8 mouse cellular contexts compared by ENCODE assay signal in the genomic region with DNA sequence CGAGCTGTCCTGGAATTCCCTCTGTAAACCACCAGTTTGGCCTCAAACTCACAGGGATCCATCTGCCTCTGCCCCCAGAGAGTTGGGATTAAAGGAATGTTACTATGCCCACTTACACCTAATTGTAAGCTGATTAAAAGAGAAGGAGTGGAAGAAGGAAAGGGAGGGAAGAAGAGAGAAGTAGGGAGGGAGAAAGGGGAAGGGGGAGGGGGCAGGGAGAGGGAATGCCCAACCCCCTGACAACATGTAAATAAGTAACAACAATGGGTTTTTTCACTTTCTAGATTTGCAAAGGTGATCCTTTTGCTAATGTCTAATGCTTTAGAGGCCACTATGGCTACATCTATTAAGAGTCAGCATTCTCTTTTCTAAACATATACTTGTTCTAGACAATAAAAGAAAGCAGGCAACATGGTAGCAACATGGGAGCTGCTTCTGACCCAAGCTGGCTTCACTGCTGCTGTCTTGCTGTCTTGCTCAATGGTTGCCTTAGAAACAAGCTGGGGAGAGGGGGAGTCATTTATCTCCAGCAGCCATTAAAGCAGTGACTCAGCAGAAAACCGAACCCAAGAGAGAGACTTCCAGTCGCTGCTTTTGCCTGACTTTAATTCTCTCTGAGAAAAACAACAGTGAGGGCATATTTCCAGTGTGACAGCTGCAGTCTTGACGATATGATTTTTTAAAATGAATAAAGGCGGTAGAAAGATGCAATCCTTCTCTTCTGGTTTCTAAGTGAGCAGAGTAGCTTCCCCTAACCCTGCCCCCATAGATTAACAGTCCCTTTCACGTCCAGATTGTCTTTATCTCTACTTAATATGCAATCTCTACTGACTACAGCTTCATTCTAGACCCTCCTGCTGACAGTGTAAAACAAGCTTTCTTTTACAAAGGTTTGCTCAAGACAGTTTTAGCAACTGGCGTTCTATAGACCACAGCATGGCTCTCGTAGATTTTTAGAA. TPM values are rescaled to one million over a fixed set of nuclear protein-coding genes. Genes with fewer than 3 reads are reported as not detected.
DNase-seq lines count a peak whose midpoint lies in the region; ATAC-seq and TF ChIP-seq lines count a peak whose summit lies in the region.

No protein-coding gene starts in this region.

- H3K36me3 ChIP-seq in midbrain, postnatal 0 days (ENCODE audit: insufficient read depth, low read length), result no peaks in the 10 kb centered on the region

- H3K9ac ChIP-seq in midbrain, postnatal 0 days (replicated peaks; ENCODE audit: low read length, poor library complexity, severe bottlenecking), result no peak overlapping the region

- DNase-seq in kidney, adult 11 months, result peak; percentile 30
- DNase-seq in kidney, adult 18-20 months, result no peak
- DNase-seq in c-Kit-positive CD71-negative TER-119-negative erythroid progenitor cells, embryonic 14.5 days (ENCODE audit: low read depth), result peak; percentile 47
- DNase-seq in frontal cortex, postnatal 10 days (ENCODE audit: low spot score in 2 of 2), result peak; percentile 14 to 35
- peak; percentile 22 for DNase-seq in kidney, adult 9 months
- DNase-seq in liver, result peak; percentile 69
- DNase-seq in midbrain, postnatal 0 days (ENCODE audit: low spot score), result peak; percentile 78

- peak; percentile 82 for ATAC-seq in midbrain, postnatal 0 days (ENCODE audit: low FRiP score)
- ATAC-seq in inflammation-experienced regulatory T-cells, adult 6 months, result no peak

- no peak overlapping the region for H3K4me3 ChIP-seq in midbrain, postnatal 0 days (ENCODE audit: low read depth, low read length)

- H3K9me3 ChIP-seq in midbrain, postnatal 0 days (ENCODE audit: low read length), result no peaks in the 10 kb centered on the region

- H3K27me3 ChIP-seq in midbrain, postnatal 0 days (ENCODE audit: insufficient read depth, low read length), result no peaks in the 10 kb centered on the region

- no peaks in the 10 kb centered on the region for H3K4me1 ChIP-seq in midbrain, postnatal 0 days (ENCODE audit: insufficient read depth, low read length)

- no peak for TF ChIP-seq CTCF in midbrain, postnatal 0 days (IDR thresholded peaks at IDR 0.05)

- no peak overlapping the region for H3K4me2 ChIP-seq in midbrain, postnatal 0 days (ENCODE audit: low read depth, low read length, poor library complexity, severe bottlenecking)

- peak overlapping the region; percentile 63 for H3K27ac ChIP-seq in midbrain, postnatal 0 days (ENCODE audit: low read depth, low read length)

- WGBS in midbrain, postnatal 0 days, result 13% methylated on average over 8 of the region's 8 CpGs

RNA-seq across cellular contexts. Expression of a gene that starts 24.5 kb away (rescaled TPM):
- 57.2 and 59.1 TPM in 2 replicates for total RNA-seq in midbrain, postnatal 0 days (2014; rRNA removed)
- polyA plus RNA-seq in midbrain, postnatal 0 days (2015; fragmentation: Nextera tagmentation; extraction: Ambion mirVana), result 33.5 and 35.6 TPM in 2 replicates
- 10 to 100 TPM; 21.3 to 32.3 (median 27.2) TPM for polyA plus RNA-seq in inflammation-experienced regulatory T-cells, adult 6 months (2017; shearing (Covaris generic))

RNA-seq across cellular contexts. Expression of a gene that starts 33.0 kb away (rescaled TPM):
- total RNA-seq in midbrain, postnatal 0 days (2014; rRNA removed), result 101 and 111 TPM in 2 replicates
- polyA plus RNA-seq in midbrain, postnatal 0 days (2015; fragmentation: Nextera tagmentation; extraction: Ambion mirVana), result 30.3 and 33.2 TPM in 2 replicates
- polyA plus RNA-seq in inflammation-experienced regulatory T-cells, adult 6 months (2017; shearing (Covaris generic)), result 10 to 100 TPM; 35.4 to 39.1 (median 37.1) TPM
